Mouse (Mus musculus): ENCODE data around the gene 2210407C18Rik. TPM values are rescaled to one million over a fixed set of nuclear protein-coding genes. Genes with fewer than 3 reads are reported as not detected.
A peak's percentile ranks its signal among the peaks of the same experiment; 100 is the strongest.

The 2210407C18Rik gene
- polyA plus RNA-seq, 1 experiment = 32.8 TPM

DNA sequence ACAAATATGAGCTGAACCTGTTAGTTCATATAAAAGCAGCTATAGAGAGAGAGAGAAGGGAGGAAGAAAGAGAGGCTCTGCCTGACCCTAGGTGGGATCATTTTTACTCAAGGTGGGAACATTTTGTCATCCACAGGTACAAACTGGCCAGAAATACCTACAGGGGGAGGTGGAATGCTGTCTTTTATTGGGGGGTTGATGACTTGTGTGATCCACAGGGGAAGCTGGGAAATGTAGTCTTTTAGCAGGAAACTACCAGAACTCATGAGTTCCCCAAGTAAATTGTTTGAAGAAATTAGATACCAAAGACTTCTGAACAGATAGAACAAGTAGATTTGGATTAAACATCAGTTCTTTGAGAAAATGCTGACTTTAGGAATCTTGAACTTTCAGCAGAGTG is 13.8 kb downstream of the 2210407C18Rik start:
- H3K27me3 ChIP-seq (ENCODE audit: control insufficient read depth, insufficient read depth, low read length) = no peaks in the 10 kb centered on the region
- TF ChIP-seq POLR2A (IDR thresholded peaks at IDR 0.05; ENCODE audit: low read depth, low read length) = no peak
- no peak overlapping the region for H3K27ac ChIP-seq (ENCODE audit: insufficient read depth, low read depth, low read length)
- no peaks in the 10 kb centered on the region for H3K36me3 ChIP-seq (ENCODE audit: control insufficient read depth, insufficient read depth, low read length)
- peaks cover 27% of the 10 kb centered on the region for H3K4me1 ChIP-seq (ENCODE audit: control insufficient read depth, insufficient read depth, insufficient read length, low read length)
- no peak overlapping the region for H3K4me3 ChIP-seq (ENCODE audit: low read depth, low read length)

DNA sequence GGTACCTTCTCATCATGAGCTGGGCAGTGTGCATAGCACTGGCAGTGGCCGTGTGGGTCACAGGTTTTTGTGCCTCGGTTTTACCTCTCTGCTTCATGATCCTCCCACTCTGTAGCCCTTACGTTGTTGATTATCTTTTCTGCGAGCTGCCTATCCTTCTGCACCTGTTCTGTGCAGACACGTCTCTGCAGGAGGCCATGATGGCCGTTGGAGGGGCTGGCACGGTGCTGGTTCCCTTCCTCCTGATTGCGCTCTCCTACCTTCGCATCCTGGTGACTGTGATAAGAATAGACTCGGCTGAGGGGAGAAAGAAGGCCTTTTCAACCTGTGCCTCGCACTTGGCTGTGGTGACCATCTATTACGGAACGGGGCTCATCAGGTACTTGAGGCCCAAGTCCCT is 18.0 kb downstream of the 2210407C18Rik start:
- no peaks in the 10 kb centered on the region; the same call in 1 of the 2 replicates for H3K4me1 ChIP-seq (ENCODE audit: control insufficient read depth, insufficient read depth, insufficient read length, low read length)
- TF ChIP-seq POLR2A (IDR thresholded peaks at IDR 0.05; ENCODE audit: low read depth, low read length) (no peak), CTCF (IDR thresholded peaks at IDR 0.05; ENCODE audit: extremely low read depth, insufficient read length, insufficient replicate concordance, low read depth, low read length) (no peak)
- H3K27ac ChIP-seq (ENCODE audit: insufficient read depth, low read depth, low read length) = no peak overlapping the region
- no peaks in the 10 kb centered on the region for H3K36me3 ChIP-seq (ENCODE audit: control insufficient read depth, insufficient read depth, low read length)
- H3K27me3 ChIP-seq (ENCODE audit: control insufficient read depth, insufficient read depth, low read length) = no peaks in the 10 kb centered on the region
- 92% methylated on average over 13 of the region's 13 CpGs for WGBS
- no peak overlapping the region for H3K4me3 ChIP-seq (ENCODE audit: low read depth, low read length)

DNA sequence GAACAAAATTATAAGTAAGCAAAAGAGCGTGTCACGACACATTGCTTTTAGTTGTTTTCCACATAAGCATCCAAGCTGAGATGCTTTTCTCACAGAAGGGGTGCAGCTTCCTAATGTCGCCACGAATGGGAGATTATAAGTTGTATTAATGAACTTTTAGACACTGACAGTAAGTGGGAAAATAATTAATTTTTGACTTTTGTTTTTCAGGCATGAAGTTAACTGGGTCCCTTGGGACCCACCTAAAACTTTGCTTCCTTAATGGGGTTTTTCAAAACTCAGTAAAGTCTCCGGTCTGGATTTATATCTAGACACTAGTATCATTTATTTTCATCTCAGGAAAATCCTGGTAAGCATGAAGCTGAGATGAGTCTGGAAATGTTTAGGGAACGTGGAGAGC is 21.1 kb downstream of the 2210407C18Rik start, which contains the start of gene Olfr324:
Olfr324 (plus strand) TSS at position 301 of the 400 bp plus-strand sequence.
- WGBS = 85% methylated on average over 6 of the region's 6 CpGs
- no peaks in the 10 kb centered on the region for H3K27me3 ChIP-seq (ENCODE audit: control insufficient read depth, insufficient read depth, low read length)

DNA sequence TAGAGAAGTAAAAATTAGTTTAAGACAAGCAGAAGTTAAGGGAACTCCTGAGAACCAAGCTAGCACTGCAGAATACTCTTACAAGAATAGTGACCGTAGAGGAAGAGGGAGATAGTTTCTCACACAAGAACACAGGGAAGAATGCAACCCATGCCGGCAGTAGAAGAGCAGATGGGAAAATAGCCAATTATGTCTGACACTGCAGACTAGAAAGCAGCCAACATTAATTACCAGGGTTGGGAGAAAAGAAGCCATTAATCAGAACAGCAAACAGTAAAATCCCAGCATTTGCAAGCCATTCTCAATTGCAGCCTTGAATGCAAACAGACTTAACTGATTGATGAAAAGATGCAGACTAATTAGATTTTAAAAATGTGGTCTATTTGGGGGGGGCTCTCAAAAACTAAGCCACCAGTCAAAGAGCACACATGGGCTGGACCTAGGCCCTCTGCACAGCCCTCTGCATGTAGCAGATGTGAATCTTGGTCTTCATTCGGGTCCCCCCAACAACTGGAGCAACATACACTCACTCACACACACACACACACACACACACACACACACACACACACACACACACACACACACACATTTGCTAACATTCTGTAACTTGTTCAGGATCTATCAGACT is 27.1 kb downstream of the 2210407C18Rik start:
- H3K27ac ChIP-seq (ENCODE audit: insufficient read depth, low read depth, low read length) = no peak overlapping the region
- 71% methylated on average over 3 of the region's 3 CpGs for WGBS
- H3K4me3 ChIP-seq (ENCODE audit: low read depth, low read length) = no peak overlapping the region
- H3K36me3 ChIP-seq (ENCODE audit: control insufficient read depth, insufficient read depth, low read length) = no peaks in the 10 kb centered on the region
- H3K4me1 ChIP-seq (ENCODE audit: control insufficient read depth, insufficient read depth, insufficient read length, low read length) = peaks cover 2% of the 10 kb centered on the region; the same call in 1 of the 2 replicates
- TF ChIP-seq POLR2A (IDR thresholded peaks at IDR 0.05; ENCODE audit: low read depth, low read length) = no peak
- TF ChIP-seq CTCF (IDR thresholded peaks at IDR 0.05; ENCODE audit: extremely low read depth, insufficient read length, insufficient replicate concordance, low read depth, low read length) = no peak
- no peaks in the 10 kb centered on the region for H3K27me3 ChIP-seq (ENCODE audit: control insufficient read depth, insufficient read depth, low read length)

More for the DNA sequence above, 21.1 kb downstream of the 2210407C18Rik start, which contains the start of gene Olfr324:
- Histone ChIP-seq H3K4me1 (ENCODE audit: control insufficient read depth, insufficient read depth, insufficient read length, low read length) (peaks cover 2% of the 10 kb centered on the region; the same call in 1 of the 2 replicates), H3K27ac (ENCODE audit: insufficient read depth, low read depth, low read length) (no peak within 1 kb of the TSS), H3K4me3 (ENCODE audit: low read depth, low read length) (no peak within 1 kb of the TSS), H3K36me3 (ENCODE audit: control insufficient read depth, insufficient read depth, low read length) (no peaks in the 10 kb centered on the region)
- TF ChIP-seq POLR2A (IDR thresholded peaks at IDR 0.05; ENCODE audit: low read depth, low read length) (no peak), CTCF (IDR thresholded peaks at IDR 0.05; ENCODE audit: extremely low read depth, insufficient read length, insufficient replicate concordance, low read depth, low read length) (no peak)

DNA sequence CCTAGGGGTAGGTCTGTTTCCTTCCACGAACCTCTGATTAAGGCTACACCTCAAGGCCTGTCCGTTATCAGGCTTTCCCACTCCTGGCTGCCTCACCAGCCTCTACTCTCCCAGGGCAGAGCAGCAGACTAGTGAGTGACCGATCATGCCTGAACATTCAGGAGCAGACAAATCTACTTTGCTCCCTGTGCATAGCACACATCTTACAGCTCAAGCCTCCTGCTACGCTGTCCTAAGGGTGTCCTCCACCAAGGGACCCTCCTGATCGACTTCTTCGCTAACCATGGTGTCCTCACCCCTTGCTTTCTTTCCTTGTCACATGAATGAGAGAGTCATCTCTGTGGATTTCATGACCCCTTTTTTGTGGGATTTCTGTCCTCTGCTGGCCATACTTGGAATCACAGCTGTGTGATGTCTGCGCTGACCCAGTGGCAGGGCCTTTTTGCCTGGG is 28.0 kb downstream of the 2210407C18Rik start:
- WGBS = 72% methylated on average over 7 of the region's 7 CpGs
- peaks cover 2% of the 10 kb centered on the region; the same call in 1 of the 2 replicates for H3K4me1 ChIP-seq (ENCODE audit: control insufficient read depth, insufficient read depth, insufficient read length, low read length)
- no peak overlapping the region for H3K27ac ChIP-seq (ENCODE audit: insufficient read depth, low read depth, low read length)
- TF ChIP-seq POLR2A (IDR thresholded peaks at IDR 0.05; ENCODE audit: low read depth, low read length) (no peak), CTCF (IDR thresholded peaks at IDR 0.05; ENCODE audit: extremely low read depth, insufficient read length, insufficient replicate concordance, low read depth, low read length) (peak; percentile 71; the same call in 1 of the 2 replicates)
- H3K27me3 ChIP-seq (ENCODE audit: control insufficient read depth, insufficient read depth, low read length) = no peaks in the 10 kb centered on the region
- no peak overlapping the region for H3K4me3 ChIP-seq (ENCODE audit: low read depth, low read length)
- H3K36me3 ChIP-seq (ENCODE audit: control insufficient read depth, insufficient read depth, low read length) = no peaks in the 10 kb centered on the region

DNA sequence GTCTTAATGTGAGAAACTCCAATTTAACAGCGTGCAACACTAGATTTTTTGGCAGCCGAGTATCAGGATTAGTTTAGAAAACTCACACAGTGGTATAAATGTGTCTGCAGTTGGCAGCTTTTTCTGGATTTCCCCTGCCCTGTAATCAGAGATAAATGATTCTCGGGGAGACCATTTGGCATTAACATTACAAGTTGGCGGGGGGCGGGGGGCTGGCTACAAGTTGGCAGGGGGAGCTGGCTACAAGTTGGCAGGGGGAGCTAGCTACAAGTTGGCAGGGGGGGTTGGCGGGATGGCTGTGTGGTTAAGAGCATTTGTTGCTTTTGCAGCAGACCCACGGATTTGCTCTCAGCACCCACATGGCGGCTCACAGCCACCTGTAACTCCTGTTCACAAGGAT is 37.2 kb downstream of the 2210407C18Rik start:
- Histone ChIP-seq H3K4me1 (ENCODE audit: control insufficient read depth, insufficient read depth, insufficient read length, low read length) (peaks cover 3% of the 10 kb centered on the region; the same call in 1 of the 2 replicates), H3K36me3 (ENCODE audit: control insufficient read depth, insufficient read depth, low read length) (no peaks in the 10 kb centered on the region), H3K4me3 (ENCODE audit: low read depth, low read length) (no peak overlapping the region), H3K27me3 (ENCODE audit: control insufficient read depth, insufficient read depth, low read length) (no peaks in the 10 kb centered on the region), H3K27ac (ENCODE audit: insufficient read depth, low read depth, low read length) (no peak overlapping the region)
- 81% methylated on average over 8 of the region's 8 CpGs for WGBS
- TF ChIP-seq POLR2A (IDR thresholded peaks at IDR 0.05; ENCODE audit: low read depth, low read length) (no peak), CTCF (IDR thresholded peaks at IDR 0.05; ENCODE audit: extremely low read depth, insufficient read length, insufficient replicate concordance, low read depth, low read length) (no peak)

DNA sequence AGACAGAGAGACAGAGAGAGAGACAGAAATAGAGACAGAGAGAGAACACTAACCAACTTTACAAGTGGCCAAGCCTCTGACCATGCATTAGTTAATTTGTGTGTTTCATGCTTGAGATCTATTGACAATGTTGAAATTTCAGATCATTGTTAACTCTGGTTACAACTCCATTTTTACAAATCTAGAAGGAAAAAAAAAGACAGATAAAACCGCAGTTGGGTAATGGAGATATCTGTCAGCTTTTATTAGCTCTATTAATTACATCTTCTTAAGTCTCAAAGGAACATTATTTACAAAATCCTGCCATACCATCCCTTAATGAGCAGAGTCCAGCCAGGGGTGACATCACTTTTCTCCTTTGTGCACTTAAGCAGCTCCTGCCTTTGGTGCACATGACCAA is 38.4 kb downstream of the 2210407C18Rik start, which contains the start of gene Olfr325:
Olfr325 (plus strand) TSS at position 301 of the 400 bp plus-strand sequence.
- WGBS = 35% methylated on average over 1 of the region's 1 CpGs
- Histone ChIP-seq H3K27ac (ENCODE audit: insufficient read depth, low read depth, low read length) (no peak within 1 kb of the TSS), H3K4me1 (ENCODE audit: control insufficient read depth, insufficient read depth, insufficient read length, low read length) (peaks cover 3% of the 10 kb centered on the region; the same call in 1 of the 2 replicates), H3K27me3 (ENCODE audit: control insufficient read depth, insufficient read depth, low read length) (no peaks in the 10 kb centered on the region), H3K36me3 (ENCODE audit: control insufficient read depth, insufficient read depth, low read length) (no peaks in the 10 kb centered on the region), H3K4me3 (ENCODE audit: low read depth, low read length) (no peak within 1 kb of the TSS)
- TF ChIP-seq POLR2A (IDR thresholded peaks at IDR 0.05; ENCODE audit: low read depth, low read length) = no peak
- no peak for TF ChIP-seq CTCF (IDR thresholded peaks at IDR 0.05; ENCODE audit: extremely low read depth, insufficient read length, insufficient replicate concordance, low read depth, low read length)

All from small intestine, adult 2 months (tissue).